Mouse (Mus musculus): Measurements from ENCODE around the gene S1pr2. TPM values are rescaled to one million over a fixed set of nuclear protein-coding genes. Genes with fewer than 3 reads are reported as not detected.

S1pr2 gene
- polyA plus RNA-seq, 1 experiment, result 3.6 TPM

DNA sequence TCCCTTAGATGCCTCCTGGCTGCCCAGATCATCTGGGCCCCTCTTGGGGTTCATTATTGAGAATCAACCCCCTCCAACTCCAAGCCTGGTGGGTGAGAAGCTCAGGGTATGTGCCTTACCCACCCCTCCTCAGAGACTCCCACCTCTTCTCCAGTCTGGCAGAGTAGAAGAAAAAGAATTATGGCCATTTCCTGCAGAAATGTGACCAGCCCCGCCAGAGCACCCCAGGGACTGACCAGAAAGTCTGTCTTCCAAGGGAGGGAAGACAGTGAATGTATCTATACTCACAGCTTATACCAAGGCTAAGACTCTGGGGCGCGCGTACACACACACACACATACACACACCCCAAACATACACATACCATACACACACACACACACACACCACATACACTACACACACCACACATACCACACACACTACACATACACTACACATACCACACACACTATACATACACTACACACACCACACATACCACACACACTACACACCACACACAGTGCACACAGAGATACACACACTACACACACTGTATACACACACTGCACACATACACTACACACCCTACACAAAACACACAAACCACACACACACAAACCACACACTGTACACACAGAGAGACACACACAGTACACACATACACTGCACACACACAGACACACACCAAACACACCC, 3.4 kb downstream of the S1pr2 start:
- DNase-seq (ENCODE audit: low read depth, low spot score), result no peak
- WGBS, result 74% methylated on average over 4 of the region's 4 CpGs

GRCm38 (mm10) chr9:20972141-20972992, 4.2 kb downstream of the S1pr2 start:
- no peak for DNase-seq (ENCODE audit: low read depth, low spot score)
- WGBS, result 32% methylated on average over 28 of the region's 28 CpGs

GRCm38 (mm10) chr9:20971751-20972140, 4.8 kb downstream of the S1pr2 start:
- DNase-seq (ENCODE audit: low read depth, low spot score), result no peak
- WGBS, result 63% methylated on average over 7 of the region's 7 CpGs

GRCm38 (mm10) chr9:20966747-20967146, 9.8 kb downstream of the S1pr2 start:
- no peak for DNase-seq (ENCODE audit: low read depth, low spot score)
- 74% methylated on average over 5 of the region's 5 CpGs for WGBS

DNA sequence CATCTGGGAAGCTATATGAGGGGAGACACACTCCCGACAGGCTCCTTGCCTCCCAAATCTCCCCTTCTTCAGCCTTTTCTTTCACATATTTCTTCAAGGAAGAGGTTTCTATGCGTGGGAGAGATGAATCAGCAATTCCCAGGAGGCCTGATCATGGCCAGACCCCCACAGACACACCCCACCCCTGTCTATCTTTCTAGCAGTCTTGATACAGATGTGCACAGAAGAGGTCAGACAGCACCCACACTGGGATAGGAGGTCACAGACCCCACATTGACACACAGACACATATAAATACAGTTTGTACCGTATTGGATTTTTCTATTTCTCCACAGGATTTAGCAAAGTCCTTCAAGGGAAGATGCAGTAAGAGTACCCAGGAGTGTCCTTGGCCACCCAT, 10.6 kb downstream of the S1pr2 start:
- no peak for DNase-seq (ENCODE audit: low read depth, low spot score)
- 84% methylated on average over 3 of the region's 3 CpGs for WGBS

- DNase-seq (ENCODE audit: low read depth, low spot score), result no peak
These were observed 11.0 kb downstream of the S1pr2 start for GRCm38 (mm10) chr9:20965606-20966005.

GRCm38 (mm10) chr9:20961557-20961956, 15.0 kb downstream of the S1pr2 start:
- WGBS, result 61% methylated on average over 9 of the region's 9 CpGs
- no peak for DNase-seq (ENCODE audit: low read depth, low spot score)

More at GRCm38 (mm10) chr9:20965606-20966005, 11.0 kb downstream of the S1pr2 start:
- 85% methylated on average over 4 of the region's 4 CpGs for WGBS

DNA sequence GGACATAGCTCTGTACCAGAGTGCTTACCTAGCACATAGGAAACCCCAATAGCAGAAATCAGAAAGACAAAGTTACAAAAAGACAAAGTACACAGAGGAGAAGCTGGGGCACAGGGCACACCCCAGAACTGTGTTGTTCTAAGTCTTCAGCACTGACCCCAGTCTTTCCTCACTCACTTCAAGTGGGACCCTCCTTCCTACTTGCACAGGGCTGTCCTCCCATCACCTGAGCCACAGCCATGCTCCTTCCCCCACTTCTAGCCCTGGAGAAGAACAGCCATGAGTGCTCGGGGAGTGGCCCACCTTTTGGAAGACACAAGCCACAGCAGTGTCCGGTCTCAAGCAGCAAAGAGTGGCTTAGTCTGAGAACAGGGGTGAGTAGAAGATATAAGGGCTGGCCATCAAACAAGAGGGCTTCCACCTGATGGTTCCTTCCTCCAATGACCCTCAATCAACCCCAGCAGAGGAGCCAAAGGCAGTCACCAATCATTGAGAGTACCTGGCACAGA, 17.1 kb downstream of the S1pr2 start, which contains the start of gene Dnmt1:
Gene Dnmt1, minus strand, starts transcription at position 459 of the 509 bp plus-strand sequence.
- DNase-seq (ENCODE audit: low read depth, low spot score), result no peak
- whole genome bisulfite sequencing, result 90% methylated on average over 2 of the region's 2 CpGs

GRCm38 (mm10) chr9:20956989-20957388, 19.6 kb downstream of the S1pr2 start:
- WGBS, result 37% methylated on average over 3 of the region's 3 CpGs
- no peak for DNase-seq (ENCODE audit: low read depth, low spot score)

DNA sequence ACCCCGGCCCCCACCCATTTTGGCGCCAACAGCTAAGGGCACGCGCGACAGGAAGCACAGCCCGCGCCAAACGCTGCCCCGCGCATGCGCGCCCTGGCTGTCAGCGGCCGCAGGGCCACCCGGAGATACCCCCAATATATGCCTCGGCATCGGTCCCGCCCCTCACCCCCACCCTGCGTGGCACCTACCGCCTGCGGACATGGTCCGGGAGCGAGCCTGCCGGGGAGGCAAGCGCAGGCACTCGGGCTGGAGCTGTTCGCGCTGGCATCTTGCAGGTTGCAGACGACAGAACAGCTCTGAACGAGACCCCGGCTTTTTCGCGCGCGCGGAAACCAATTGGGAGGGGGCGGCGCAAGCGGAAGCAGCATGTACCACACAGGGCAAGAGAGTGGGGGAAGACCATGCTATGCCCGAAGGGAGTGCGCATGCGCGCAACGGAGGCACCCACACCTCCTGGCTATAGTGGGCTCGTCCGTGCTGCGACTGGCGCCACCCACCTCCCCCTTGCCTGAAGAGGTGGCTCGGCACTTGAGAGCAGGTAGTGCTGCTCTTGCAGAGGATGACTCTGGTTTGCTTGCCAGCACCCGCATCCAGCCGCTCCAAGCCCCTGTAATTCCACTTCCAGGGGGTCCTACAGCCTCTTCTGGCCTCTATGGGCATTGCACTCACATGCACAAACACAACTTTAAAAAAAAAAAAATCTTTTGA, 23.9 kb downstream of the S1pr2 start:
- under 1% methylated on average over 51 of the region's 51 CpGs for WGBS
- peak; percentile 60 for DNase-seq (ENCODE audit: low read depth, low spot score)

DNA sequence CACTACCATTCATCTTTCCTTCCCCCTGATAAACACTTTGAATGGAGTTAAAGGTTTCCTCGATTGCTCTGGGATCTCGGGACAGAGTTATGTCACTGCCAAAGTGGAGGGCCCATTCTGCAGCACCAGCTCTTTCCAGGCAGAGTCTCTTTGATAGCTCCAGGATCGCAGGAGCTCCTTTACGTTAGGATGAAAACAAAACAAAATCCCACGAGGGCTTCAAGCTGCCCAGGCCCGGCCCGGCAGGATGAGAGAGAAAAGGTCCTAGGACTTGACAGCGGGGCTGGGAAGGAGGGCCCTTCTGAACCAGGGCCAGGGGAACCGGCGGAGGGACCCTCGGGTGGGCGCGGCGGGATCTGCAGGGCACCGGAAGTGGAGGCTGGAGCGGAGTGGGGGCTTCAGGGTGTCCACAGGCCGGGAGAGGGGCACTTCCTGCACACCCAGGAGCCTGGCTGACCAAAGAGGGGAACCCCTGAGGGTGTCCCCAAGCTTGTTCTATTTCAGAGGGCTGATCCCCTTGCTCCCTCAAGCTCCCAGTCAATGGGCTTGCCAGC, 24.5 kb downstream of the S1pr2 start:
- WGBS, result 1% methylated on average over 17 of the region's 17 CpGs
- no peak for DNase-seq (ENCODE audit: low read depth, low spot score)

DNA sequence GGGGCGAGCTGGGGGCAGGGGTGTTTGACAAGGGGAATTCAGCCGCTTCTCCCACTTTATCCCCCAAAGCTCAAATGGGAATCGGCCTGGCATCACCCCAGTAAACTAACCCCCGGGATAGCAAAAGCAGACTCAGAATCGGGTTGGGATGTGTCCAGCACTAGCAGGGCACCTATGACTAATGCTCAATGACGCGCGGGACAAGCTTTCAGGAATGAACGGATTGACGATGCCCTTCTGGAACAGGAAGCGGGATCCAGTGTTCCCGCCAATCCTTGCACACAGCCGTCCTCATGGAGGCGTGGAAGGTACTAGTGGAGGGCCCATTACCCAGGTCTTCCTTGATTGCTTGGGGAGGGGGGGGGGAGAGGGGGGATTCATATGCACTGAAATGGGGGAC, 25.1 kb downstream of the S1pr2 start:
- DNase-seq (ENCODE audit: low read depth, low spot score), result peak; percentile 46
- WGBS, result 3% methylated on average over 14 of the region's 14 CpGs

DNA sequence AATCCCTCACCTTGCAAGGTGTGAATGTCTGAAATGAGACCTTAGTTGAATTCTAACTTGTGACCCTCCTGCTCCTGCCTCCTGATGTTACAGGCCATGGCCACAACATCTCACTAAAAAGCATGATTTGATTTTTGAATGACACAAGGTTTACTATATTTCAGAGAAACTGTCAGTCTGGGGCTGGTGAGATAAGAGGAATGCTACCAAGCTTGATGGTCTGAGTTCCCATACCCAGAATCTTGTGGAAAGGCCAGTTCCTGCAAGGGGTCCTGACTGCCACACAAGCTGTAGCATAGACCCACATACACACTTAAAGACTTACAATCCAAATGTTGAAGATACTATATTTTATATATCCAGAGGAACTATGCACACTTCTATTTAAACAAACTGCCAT, 26.2 kb downstream of the S1pr2 start:
- no peak for DNase-seq (ENCODE audit: low read depth, low spot score)

- no peak for DNase-seq (ENCODE audit: low read depth, low spot score)
- WGBS, result 68% methylated on average over 16 of the region's 16 CpGs
These were observed 30.3 kb downstream of the S1pr2 start for GRCm38 (mm10) chr9:20946066-20946880.

GRCm38 (mm10) chr9:20944697-20945370, 31.7 kb downstream of the S1pr2 start:
- 15% methylated on average over 4 of the region's 4 CpGs for WGBS

DNA sequence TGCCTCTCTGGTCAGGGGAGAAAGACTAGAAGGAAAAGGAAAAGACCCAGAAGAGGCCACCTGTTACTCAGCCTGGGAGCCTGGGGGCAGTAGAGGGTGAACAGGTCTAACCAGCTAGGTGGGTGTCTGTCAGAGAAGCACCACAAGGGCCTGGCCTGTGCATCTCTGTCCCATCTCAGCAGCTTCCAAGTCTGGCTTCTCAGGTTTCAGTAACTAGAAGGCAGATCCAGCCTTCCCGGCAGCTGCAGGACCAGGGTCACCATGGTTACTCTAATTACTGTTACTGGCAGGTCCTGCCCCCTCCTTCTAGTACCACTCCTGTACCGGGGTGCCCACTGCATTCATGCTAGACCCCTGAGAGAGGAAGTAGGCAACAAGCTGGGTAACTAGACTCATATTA, 32.7 kb downstream of the S1pr2 start:
- WGBS, result 52% methylated on average over 2 of the region's 2 CpGs
- no peak for DNase-seq (ENCODE audit: low read depth, low spot score)

More at GRCm38 (mm10) chr9:20944697-20945370, 31.7 kb downstream of the S1pr2 start:
- no peak for DNase-seq (ENCODE audit: low read depth, low spot score)

DNA sequence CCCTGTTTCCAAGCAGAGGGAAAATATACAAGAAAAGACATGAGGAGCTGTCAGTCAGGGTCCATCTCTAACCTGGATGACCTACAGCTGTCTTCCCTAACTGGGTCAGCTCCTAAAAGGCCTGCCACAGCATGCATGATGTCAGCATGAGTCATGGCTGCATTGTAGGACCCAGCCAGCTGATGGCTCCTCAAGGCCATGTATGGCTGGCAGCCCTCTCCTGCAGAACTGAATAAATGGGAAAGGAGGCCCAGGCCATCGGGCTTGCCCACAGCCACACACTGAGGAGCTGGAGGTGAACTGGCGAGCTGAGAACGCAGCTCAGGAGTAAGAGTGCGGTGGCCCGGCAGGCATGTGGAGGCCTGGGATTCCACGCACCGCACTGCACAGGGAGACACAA, 33.2 kb downstream of the S1pr2 start:
- no peak for DNase-seq (ENCODE audit: low read depth, low spot score)
- 79% methylated on average over 7 of the region's 7 CpGs for WGBS

GRCm38 (mm10) chr9:20923258-20923657, 53.3 kb downstream of the S1pr2 start:
- no peak for DNase-seq (ENCODE audit: low read depth, low spot score)
- WGBS, result 92% methylated on average over 3 of the region's 3 CpGs
